ENCODE assay signal across 18 mouse cellular contexts in genomic region chr10:86908562-86908961, GRCm38 (mm10).
"Had no signal": no experiment of that assay in that cellular context is flagged by ENCODE, and none has a peak within 500 bp of the region (broad histone marks: within the 10 kb centered on the region; RNA-seq: fewer than 3 reads in every experiment).

No protein-coding gene starts in this region.

- H3K9ac ChIP-seq: limb, embryonic 13.5 days; liver, embryonic 12.5 days; liver, embryonic 15.5 days; lung, embryonic 15.5 days; stomach, embryonic 15.5 days had no signal

- H3K4me3 ChIP-seq: layer of hippocampus, adult 2 months; limb, embryonic 10.5 days; limb, embryonic 13.5 days; liver, embryonic 12.5 days; liver, embryonic 15.5 days; lung, embryonic 15.5 days; stomach, embryonic 15.5 days had no signal

- H3K27me3 ChIP-seq: limb, embryonic 13.5 days; liver, embryonic 12.5 days; liver, embryonic 15.5 days; lung, embryonic 15.5 days; stomach, embryonic 15.5 days had no signal

- H3K27ac ChIP-seq: layer of hippocampus, adult 2 months; limb, embryonic 10.5 days; limb, embryonic 13.5 days; liver, embryonic 12.5 days; liver, embryonic 15.5 days; lung, embryonic 15.5 days; stomach, embryonic 15.5 days had no signal

- H3K9me3 ChIP-seq: limb, embryonic 13.5 days; liver, embryonic 12.5 days; liver, embryonic 15.5 days; lung, embryonic 15.5 days; stomach, embryonic 15.5 days had no signal

- H3K36me3 ChIP-seq: limb, embryonic 10.5 days; limb, embryonic 13.5 days; liver, embryonic 12.5 days; liver, embryonic 15.5 days; lung, embryonic 15.5 days; stomach, embryonic 15.5 days had no signal

- DNase-seq: kidney, adult 8-10 months; kidney, postnatal 14 days; kidney, postnatal 4 days; layer of hippocampus, adult 9-11 months; liver; lung, adult 18-20 months; lung, postnatal 10 days; lung, postnatal 36 days; midbrain, embryonic 14.5 days; right cerebral cortex, postnatal 4 days; thymus, postnatal 25 days had no signal

- H3K4me1 ChIP-seq: liver, embryonic 12.5 days; liver, embryonic 15.5 days; lung, embryonic 15.5 days; stomach, embryonic 15.5 days had no signal
